Mouse (Mus musculus) ovary, adult 10 weeks (tissue): ENCODE results near the gene Gm4767. TPM values are rescaled to one million over a fixed set of nuclear protein-coding genes. Genes with fewer than 3 reads are reported as not detected.

Experiments used
- polyA plus RNA-seq: library from polyadenylated mRNA; stranded (reverse); fragments of 350-450 nt; fragmentation: Illumina TruSeq; extraction: RNeasy Lipid Tissue Mini Kit (QIAGEN cat#74804); gene quantifications from one replicate; pipeline ENCODE4 v1.2.3, GENCODE M21; 2014

The Gm4767 gene
- 8.1 TPM for polyA plus RNA-seq

DNA sequence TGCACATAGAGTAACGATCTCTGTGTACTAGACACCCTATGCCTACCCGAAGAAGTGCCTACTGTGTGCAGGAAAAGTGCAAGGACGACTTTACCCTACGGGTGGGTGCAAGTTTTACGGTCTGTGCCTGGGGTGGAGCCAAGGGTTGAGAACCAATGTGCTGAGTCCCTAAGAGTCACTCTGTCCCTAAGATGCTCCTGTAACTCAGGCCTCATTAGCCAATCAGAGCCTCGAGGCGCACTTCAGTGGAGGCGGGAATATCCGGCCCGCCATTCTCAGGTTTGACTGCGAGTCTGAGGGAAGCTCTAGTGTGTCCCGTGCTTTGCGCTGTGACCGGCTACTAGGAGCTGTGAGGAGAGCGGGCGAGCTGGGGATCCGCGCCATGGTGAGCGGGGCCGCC is at the start of gene Gm4767:
Gene Gm4767 (plus strand): TSS at position 288 of the 400 bp plus-strand sequence.

DNA sequence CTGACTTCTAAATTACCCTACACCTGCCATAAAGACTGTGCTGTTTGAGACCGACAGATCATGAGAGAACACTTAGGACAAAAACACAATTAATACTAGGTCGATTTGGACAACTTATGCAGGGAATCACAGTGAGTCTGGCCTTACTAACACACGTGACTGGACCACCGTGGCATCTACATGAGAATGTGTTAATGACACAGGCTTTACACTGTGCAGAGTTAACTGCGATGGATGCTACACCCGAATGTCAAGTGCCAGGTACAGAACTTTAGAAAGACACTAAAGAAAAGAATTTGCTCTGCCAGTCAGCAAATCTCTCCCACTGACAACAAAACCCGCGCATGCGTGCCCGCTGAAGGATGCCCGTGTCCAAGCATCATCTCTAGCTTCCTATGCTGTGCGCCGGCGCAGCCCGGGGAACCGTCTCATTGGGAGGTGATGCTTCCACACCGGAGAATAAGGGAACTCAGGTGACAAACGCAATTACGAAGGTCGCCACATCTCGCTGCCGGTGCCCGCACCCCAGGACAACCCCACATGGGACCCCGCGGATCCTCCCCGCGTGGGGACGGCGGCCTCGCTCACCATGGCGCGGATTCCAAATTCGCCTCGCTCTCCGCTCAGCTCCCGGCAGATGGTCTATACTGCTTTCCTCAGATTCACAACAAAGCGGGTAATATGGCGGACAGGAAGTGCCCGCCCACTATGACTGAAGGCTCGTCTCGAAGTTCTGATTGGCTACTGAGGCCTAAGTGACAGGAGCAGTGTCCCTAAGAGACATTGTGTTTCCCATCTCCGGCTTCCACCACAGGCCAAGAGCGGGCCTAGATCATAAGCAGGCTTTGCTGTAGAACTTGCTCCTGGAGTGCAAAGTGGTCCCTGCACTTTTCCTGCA is 41.2 kb upstream of the Gm4767 start, which contains the start of gene Gm3055:
Gene Gm3055 (minus strand): TSS at position 656 of the 898 bp plus-strand sequence.

DNA sequence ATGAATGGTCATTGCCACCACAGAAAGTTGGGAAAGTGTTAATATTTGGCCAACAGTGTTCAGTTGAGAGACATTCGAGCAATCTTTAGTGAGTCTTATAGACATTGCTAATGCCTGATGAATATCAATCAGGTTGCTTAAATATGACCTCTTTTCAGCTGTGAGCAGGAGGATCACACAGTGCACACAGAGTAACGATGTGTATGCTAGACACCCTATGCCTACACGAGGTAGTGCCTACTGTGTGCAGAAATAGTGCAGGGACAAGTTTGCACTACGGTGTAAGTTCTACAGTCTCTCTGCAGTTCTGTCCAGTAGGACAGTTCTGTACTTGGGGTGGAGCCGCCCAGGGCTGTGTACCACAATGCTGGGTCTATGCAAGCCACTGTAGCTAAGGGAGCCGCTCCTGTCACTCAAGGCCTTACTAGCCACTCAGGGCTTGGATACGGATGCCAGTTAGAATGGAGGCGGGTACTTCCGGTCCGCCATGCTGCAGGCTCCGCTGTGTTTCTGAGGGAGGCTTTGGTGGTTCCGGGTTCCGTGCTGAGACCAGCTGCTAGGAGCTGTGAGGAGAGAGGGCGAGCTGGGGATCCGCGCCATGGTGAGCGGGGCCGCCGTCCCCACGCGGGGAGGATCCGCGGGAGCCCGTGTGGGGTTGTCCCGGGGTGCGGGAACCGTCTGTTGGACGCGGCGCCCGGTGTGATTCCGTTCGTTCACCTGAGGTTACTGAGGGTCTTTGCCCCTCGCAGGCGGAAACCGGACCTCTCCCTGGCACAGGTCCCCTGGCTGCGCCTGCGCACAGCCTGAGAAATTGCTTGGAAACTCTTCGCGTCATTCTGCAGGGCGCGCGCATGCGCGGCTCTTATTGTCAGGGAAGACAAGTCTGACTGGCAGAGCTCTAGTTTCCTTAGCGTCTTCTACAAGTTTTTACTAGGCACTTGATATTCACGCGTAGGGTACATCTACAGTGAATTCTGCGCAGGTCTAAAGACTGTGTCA is 51.7 kb downstream of the Gm4767 start, which contains the start of gene Gm32687:
Gene Gm32687 (plus strand): TSS at position 526 of the 999 bp plus-strand sequence.

Other genes starting within 250 kb of the Gm4767 start
- gene Tle2, start 237.6 kb upstream of the Gm4767 start, polyA plus RNA-seq, result 3.3 TPM
- 9.7 TPM for gene Tle6, start 211.1 kb upstream of the Gm4767 start, polyA plus RNA-seq
- gene BC025920, start 205.9 kb upstream of the Gm4767 start, polyA plus RNA-seq, result 0.77 TPM
- not detected for gene Sirt6, start 184.4 kb upstream of the Gm4767 start, polyA plus RNA-seq
- 2.0 TPM for gene Ankrd24, start 183.6 kb upstream of the Gm4767 start, polyA plus RNA-seq
- gene Gm10778, start 163.1 kb upstream of the Gm4767 start, polyA plus RNA-seq, result 24.8 TPM
- 52.7 TPM for gene Zfp433, start 107.4 kb upstream of the Gm4767 start, polyA plus RNA-seq
- 50.3 TPM for gene Gm3055, start 41.0 kb upstream of the Gm4767 start, polyA plus RNA-seq
- 29.2 TPM for gene Gm32687, start 51.7 kb downstream of the Gm4767 start, polyA plus RNA-seq
- 18.7 TPM for gene Zfp781, start 118.3 kb downstream of the Gm4767 start, polyA plus RNA-seq
- gene Zfp873, start 235.9 kb downstream of the Gm4767 start, polyA plus RNA-seq, result 28.8 TPM